Mouse (Mus musculus): ENCODE data around the gene Il17rd.
A peak's percentile ranks its signal among the peaks of the same experiment; 100 is the strongest.

- TF ChIP-seq POLR2A (IDR thresholded peaks at IDR 0.05; ENCODE audit: extremely low read depth, insufficient read depth, low read length) = no peak
- TF ChIP-seq CTCF (IDR thresholded peaks at IDR 0.05; ENCODE audit: extremely low read depth, insufficient read depth, low read length) = peak; percentile 55
Observed at GRCm38 (mm10) chr14:27022876-27023275, 15.9 kb upstream of the Il17rd start.

Measured in cortical plate, adult 2 months (tissue).